Mouse (Mus musculus) megakaryocyte, embryonic 14.5 days (primary cell): ENCODE results near the gene Cyb5r3.
"Not testable (repeated sequence)": the region's sequence is repeated elsewhere in the genome, so short reads cannot be mapped to it uniquely, and the experiment has no call there.

Experiments
- FLI1 ChIP-seq: IDR thresholded peaks from 2 replicates; pipeline ENCODE4 v1.6.1; 2012; ENCODE audit warnings: low read length, inconsistent platforms, mixed read lengths
- GATA1 ChIP-seq: IDR thresholded peaks from 3 replicates; pipeline ENCODE4 v1.6.1; 2012; ENCODE audit warnings: mixed read lengths, low read length, inconsistent platforms, borderline replicate concordance

DNA sequence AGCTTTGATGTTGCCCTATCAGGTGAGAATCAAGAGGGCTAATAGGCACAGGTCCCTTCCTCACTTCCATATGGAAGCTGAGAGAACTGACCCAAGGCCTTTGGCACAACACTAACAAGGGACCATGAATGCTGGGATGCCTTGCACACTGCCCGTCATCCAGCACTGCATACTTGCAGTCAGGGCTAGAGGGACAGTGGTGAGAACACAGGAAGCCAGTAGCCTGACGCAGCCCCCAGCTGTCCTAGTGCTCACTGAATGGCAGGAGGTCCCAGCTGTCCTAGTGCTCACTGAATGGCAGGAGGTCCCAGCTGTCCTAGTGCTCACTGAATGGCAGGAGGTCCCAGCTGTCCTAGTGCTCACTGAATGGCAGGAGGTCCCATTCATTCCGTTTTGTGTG, 45.4 kb downstream of the Cyb5r3 start:
- TF ChIP-seq GATA1, FLI1: not testable (repeated sequence)
